Mouse (Mus musculus): ENCODE measurements around the gene Hist1h4b.
A peak's percentile ranks its signal among the peaks of the same experiment; 100 is the strongest.

Hist1h4b gene

DNA sequence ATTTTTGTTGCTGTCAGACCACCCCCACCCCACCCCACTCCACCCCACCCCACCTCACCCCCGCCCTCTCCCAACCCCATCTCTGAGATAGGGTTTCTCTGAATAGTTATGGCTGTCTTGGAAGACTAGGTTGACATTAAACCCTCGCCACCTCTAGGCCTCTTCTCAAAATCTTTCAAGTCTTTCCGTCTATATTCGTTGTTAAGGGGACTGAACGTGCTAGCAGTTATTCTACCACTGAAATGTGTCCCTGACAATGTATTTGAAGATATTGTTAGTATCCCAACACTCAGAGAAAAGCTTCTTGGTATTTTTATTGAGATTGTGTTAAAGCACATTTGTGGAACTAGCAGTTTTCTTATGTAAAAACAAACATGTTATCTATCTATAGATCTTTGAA lies 15.9 kb upstream of the Hist1h4b start:
- DNase-seq = no peak

DNA sequence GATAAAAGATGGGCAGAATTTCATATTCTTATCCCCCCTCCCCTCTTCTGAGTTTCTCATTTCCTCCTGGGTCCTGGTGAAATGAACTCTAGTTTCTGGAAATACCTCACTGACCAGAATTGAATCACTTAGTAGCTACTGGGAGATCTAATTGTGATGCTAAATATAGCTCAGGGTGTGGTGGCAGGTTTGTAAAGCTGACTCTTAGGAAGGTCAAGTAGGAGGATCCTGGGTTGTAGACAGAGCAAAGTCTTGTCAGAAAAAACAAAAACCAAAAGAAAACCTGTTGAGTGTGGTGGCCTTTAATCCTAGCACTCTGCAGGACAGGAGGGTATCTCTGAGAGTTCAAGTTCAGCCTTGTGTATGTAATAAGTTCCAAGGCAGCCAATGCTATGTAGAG lies 14.8 kb upstream of the Hist1h4b start:
- no peak for DNase-seq

DNA sequence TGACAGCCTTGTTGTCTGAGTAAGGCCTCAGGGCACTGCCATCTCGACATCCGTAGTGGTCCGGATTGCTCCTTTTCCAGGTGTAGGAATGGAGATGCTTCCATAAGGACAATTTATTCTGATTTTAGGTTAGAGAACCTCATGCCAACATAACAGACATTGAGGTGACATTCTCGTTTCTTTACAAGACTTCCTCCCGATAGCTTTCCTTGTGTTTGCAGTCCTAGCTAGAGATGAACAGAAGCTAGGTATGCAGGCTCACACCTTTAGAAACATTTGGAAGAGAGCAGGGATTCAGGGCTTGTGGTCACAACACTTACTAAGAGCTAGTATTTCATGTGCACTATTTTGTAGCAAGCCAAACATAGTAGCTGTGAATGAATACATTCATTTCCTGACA lies 13.6 kb upstream of the Hist1h4b start:
- DNase-seq = no peak

DNA sequence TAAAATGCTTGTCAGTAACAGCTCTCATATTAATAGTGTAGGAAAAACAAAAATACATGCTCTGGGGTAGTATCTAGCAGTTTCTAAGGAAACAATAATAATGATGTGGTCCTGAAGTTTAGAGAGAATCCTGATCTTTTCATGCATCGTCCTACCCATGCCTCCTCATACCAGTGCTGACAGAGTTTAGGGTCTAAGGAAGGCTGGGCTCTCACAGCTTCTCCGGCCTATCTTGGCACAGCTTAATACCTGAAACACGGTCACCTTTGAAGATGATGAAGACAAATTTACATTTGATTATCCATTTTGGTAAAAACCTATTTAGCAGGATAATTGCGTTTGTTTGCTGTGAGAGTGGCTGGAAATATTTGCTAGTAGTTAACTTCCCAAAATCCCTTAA lies 12.8 kb upstream of the Hist1h4b start:
- DNase-seq = no peak

DNA sequence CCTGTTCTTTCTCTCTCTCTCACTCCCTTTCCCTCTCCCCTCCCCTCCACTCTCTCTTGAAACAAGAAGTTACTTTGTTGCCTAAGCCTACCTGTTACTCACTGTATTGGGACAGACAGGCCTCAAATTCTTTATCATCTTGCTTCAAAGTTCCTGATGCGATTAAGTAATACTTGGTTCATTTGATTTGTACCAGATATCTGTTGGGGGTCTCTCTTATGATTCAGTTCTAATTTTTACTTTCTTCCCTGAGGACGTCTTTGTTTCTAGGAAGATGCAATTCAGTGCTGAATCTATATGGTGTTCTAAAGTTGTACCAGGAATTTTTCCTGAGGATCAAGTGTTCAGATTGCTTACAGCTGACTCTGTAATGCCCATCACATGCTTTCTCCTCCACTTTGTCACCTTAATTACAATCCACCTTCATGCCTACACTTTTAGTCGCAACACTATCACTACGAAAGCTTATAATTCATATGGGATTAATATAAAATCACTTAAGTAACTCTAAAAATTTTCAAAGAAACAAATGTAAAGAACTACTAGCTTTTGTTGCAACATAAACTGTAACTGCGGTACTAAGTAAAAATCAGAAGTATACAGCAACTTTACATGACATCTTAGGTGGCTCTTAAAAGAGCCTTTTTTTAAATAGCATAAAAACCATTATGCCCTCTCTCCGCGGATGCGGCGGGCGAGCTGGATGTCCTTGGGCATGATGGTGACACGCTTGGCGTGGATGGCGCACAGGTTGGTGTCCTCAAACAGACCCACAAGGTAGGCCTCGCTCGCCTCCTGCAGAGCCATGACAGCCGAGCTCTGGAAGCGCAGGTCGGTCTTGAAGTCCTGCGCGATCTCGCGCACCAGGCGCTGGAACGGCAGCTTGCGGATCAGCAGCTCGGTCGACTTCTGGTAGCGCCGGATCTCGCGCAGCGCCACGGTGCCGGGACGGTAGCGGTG lies 12.1 kb upstream of the Hist1h4b start:
- DNase-seq = peak in 1 of 2 experiments; percentile 35

DNA sequence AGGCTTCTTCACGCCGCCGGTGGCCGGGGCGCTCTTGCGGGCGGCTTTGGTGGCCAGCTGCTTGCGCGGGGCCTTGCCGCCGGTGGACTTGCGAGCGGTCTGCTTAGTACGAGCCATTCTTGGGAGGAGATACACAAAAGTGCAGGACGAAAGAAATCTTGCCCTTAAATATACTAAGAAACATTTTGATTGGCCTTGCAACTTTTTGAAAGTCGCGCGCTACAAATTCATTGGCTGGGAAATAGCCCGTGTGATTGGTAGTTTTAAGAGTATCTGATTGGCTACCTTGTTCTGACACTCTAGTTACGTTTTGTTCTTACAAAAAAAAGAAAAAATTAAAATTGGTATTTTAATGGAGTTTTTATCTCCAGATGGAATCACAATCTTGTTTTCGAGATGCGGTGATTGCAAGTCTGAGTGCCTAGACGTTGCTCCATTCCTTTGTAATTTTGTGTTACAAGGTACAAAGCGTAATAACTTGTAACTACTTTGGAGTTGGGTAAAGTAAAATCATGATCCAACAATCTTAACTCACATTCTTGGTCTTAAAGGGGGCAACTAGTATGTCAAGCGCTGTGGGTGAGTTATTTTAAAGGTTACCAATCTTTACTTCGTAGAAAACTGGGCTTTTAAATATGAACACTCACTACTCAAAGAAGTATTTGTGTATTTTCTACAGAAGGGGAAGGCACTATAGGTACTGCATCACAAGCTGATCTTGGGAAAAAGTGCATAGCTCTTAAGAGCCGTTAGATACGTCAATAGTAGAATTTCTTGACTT lies 11.2 kb upstream of the Hist1h4b start, which contains the start of gene Hist1h3c:
Gene Hist1h3c (minus strand): TSS at position 222 of the 781 bp plus-strand sequence.
- peak; percentile 82 to 83 for DNase-seq

DNA sequence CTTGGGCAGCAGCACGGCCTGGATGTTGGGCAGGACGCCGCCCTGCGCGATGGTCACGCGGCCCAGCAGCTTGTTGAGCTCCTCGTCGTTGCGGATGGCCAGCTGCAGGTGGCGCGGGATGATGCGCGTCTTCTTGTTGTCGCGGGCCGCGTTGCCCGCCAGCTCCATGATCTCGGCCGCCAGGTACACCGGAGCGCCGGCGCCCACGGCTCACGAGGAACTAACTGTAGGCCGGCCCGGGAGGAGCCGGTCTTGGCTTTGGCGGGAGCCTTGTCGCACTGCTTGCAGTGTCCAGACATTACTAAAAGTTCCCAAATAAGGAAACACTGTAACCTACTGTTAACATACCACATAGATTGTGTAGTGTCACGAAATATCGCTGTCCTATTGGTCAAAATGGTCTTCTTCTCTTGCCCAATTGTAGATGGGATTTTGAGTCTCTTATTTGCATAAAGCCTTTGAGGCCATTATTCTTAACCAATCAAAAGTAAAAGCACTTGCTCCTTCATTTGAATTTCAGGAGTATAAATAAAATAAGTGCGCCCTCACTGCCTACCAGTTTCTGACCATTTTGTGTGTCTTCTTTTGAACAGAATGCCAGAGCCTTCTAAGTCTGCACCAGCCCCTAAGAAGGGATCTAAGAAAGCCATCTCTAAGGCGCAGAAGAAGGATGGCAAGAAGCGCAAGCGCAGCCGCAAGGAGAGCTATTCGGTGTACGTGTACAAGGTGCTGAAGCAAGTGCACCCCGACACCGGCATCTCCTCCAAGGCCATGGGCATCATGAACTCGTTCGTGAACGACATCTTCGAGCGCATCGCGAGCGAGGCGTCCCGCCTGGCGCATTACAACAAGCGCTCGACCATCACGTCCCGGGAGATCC lies 10.4 kb upstream of the Hist1h4b start, which contains the start of gene Hist1h2bb:
Gene Hist1h2bb (plus strand): TSS at position 534 of the 880 bp plus-strand sequence.
- peak; percentile 74 to 76 for DNase-seq

DNA sequence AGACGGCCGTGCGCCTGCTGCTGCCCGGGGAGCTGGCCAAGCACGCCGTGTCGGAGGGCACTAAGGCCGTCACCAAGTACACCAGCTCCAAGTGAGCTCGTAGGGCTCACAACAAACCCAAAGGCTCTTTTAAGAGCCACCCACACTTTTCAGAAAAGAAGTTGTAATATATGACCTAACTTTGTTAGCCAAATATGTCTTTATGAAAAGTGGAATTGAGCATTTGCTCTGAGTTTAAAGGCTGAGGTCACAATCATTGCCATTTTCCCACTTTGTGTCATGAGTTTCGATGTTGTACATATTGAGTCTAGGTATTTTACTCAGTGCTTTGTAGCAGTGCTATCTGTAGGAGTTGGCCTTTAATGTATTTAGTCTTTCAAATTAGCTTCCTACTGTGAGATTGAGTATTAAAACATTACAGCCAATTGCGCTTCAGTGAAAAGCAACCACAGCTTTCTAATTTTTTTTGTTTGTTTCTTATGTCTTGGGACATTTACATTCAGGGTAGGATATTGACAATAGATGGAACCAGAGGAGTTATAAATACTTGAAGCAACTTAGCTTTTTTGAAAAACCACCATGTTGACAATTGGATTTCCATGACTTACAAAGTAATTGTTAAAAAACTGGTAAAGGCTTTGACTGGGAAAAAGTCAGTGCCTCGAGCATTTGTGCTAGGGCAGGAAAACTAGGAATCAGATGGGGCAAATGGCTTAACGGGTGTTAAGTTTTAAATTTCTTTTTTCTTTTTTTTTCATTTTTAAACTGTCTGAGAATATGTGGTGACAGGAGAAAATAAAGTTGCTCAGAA lies 9.5 kb upstream of the Hist1h4b start:
- no peak for DNase-seq

DNA sequence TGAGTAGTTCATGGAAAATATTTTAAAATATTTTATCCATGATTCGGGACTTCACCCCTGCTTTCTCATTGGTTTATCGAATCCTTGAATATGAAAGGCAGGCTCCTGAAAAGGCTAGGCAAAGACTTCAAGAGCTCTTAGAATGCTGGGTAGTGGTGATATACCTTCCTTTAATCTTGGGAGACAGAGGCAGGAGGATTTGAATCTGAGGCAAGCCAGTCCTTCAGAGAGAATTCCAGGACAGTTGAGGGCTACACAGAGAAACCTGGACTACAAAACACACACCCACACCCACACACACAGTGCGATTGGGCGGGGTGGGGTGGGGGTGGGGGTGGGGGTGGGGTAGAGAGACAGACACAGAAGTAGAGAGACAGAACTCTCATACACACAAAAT lies 8.9 kb upstream of the Hist1h4b start:
- no peak for DNase-seq

DNA sequence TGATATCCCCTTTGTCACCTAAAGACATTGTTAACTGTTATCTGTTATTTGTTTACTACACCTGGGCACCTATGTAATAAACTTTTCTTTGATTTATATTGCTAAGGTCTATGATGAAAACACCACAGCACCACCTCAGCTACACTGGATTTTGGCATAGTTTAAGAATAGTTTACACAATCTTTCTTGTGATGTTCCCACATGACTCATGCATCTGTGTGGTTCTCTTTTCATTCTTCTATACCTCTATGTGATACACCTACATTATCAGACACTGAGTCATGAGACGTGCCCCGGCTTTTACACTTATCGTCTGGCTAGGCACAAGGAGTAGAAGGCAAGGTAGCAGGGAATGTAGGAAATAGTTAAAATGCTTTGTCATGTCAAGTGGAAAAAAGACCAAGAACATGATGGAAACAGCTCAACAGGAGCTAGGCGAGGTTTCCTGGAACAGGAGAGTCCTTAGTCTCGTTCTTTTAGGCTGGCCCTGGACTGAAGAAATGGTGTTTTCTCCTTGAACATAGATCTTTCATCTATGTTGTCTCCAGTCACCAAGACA lies 7.2 kb upstream of the Hist1h4b start:
- no peak for DNase-seq

DNA sequence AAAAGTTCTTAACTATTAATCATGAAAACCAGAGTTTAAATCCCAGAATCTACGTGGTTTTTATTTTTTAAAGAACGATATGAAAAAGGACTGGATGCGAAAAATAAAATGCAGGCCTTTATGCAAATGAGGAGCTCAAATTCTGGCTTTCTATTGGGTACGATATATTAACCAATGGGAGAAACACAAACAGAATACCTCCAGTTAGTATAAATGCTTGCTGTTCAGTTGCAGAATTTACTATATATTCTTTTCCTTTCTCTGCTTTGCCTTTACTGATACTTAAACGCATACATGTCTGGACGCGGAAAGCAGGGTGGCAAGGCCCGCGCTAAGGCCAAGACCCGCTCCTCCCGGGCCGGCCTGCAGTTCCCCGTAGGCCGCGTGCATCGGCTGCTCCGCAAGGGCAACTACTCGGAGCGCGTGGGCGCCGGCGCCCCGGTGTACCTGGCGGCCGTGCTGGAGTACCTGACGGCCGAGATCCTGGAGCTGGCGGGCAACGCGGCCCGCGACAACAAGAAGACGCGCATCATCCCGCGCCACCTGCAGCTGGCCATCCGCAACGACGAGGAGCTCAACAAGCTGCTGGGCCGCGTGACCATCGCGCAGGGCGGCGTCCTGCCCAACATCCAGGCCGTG lies 5.9 kb upstream of the Hist1h4b start, which contains the start of gene Hist1h2ab:
Gene Hist1h2ab (plus strand): TSS at position 288 of the 639 bp plus-strand sequence.
- DNase-seq = peak; percentile 67 to 76

DNA sequence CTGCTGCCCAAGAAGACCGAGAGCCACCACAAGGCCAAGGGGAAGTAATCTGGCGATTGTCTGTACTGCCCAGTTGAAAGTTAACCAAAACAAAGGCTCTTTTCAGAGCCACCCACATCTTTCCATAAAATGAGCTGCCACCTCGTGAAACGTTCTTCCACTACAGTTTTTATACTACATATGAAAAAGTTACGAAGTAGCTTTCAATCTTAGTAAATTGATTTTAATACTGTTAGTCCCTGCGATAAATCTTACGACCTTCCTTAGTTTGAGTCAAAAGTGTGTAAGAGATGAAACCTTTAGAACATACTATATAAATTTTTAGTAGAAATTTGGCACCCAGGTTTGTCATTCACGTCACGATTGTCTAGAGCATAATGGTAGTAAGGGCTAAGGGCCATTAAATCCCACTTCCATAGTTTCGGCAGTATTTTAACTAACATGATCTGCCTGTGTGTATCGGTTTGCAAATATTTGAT lies 5.3 kb upstream of the Hist1h4b start:
- DNase-seq = no peak

DNA sequence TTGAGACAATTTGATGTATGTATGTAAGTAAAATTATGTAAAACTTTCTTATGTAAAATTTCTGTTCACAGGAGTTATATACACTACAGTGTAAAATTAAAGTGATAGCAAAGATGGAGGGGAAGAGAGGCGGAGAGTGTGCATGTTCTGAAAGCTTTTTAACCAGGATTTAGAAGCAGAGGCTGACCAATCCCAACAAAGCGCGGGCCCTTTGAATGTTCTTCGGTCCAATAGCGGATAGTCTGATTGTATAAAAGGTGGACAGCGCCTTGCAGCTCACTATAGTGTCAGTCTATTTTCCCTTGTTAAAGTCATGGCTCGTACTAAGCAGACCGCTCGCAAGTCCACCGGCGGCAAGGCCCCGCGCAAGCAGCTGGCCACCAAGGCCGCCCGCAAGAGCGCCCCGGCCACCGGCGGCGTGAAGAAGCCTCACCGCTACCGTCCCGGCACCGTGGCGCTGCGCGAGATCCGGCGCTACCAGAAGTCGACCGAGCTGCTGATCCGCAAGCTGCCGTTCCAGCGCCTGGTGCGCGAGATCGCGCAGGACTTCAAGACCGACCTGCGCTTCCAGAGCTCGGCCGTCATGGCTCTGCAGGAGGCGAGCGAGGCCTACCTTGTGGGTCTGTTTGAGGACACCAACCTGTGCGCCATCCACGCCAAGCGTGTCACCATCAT lies 4.6 kb upstream of the Hist1h4b start, which contains the start of gene Hist1h3b:
Gene Hist1h3b (plus strand): TSS at position 201 of the 675 bp plus-strand sequence.
- DNase-seq = peak; percentile 86 to 87

DNA sequence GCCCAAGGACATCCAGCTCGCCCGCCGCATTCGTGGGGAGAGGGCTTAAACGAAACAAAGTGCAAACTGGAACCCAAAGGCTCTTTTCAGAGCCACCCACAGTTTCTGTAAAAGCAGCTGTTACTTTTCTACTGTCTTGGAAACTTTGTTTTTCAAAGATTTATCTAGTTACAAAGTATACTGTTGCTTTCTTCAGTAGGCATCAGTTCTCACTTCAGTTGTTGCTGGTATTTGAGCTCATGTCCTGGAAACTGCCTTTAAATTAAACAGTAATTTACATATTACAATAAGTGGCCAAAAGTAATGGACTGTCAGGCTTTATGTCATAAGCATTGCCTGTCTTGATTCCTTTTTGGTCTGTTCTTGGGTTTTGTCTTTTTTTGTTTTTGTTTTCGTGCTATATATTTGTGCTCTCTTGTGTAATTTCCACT lies 4.1 kb upstream of the Hist1h4b start:
- no peak for DNase-seq

DNA sequence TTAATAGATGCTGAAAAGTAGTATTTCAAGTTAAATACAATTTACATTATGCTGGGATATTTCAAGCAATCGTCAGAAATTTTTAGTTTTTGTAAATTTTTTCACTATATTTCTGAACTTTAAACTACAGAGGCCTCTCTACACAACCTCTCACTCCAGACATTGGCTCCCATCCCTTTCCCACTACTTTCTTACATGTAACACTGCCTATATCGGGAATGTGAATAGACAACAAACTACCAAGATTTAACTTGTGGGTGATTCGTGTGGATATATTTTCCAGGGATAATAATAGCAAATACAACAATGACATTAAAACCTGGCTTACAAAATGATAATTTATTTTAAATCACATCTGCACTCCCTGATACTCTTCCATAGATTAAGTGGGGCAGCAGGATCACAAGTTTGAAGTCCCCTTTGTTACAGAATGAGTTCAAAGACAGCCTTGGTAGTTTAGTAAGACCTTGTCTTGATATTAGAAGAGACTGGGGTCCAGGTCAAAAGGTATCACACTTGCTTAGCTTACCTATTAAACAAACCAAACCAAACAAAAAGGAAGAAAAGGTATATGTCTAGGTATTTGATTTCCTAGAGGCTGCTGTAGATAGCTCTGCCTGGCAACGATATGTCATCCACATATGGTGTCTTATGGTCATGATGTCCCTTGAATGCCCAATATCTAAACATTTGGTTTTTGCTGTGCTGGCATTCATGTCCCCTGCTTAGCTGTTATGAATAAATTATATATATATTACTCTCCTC lies 3.3 kb upstream of the Hist1h4b start:
- DNase-seq = no peak

DNA sequence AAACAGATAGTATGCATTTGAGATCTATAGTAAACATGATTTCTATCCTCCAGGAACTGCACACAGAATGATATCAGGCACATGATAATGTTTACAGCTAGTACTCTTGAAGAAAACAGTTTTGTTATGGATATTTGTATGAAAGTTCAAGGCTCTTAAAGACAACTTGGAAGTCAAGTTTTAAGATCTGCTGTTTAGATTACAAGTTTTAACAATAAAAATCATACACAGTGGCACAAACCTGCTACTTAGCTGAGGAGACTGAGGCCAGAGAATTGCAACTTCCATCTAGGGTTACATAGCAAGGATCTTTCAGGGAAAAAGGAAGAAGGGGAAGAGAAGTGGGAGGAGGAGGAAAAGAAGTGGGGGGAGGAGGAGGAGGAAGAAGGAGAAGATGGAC lies 1.8 kb upstream of the Hist1h4b start:
- DNase-seq = no peak

DNA sequence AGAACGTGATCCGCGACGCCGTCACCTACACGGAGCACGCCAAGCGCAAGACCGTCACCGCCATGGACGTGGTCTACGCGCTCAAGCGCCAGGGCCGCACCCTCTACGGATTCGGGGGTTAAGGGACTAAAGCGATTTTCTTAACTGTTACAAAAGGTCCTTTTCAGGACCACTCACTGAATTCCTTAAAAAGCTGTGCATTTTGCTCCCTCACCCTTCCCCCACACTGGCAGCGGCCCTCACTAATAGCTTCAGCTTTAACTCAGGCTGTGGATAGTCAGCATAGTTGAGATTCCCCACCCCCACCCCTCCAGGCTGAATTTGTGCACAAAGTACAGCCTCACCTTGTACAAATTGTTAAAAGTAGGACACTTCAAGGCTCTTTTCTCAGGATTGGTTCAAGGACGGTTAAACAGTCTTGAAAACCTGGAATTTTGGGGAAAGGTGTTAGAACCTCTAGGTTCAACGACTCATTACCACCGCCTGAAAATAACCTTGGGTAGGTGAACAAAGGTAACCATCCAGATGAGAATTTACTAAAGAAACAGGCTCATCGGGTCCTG lies 479 bp downstream of the Hist1h4b start:
- no peak for DNase-seq

DNA sequence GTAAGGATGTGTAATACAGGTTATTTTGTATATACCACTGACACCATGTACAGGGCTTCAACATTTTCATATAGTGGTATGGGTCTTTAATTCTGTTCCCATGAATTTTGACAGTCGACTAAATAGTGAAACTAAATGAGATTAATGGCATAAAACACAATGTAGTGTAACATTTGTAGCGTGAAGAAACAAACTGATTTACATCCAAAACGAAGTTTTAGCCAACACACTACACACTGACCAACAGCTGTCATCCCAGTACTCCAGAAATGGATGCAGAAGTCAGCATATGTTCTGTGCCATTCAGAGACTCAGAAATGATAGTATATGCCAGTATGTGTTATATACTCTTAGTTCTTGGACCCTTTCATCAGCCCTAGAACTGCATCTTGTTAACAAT lies 1.1 kb downstream of the Hist1h4b start:
- DNase-seq = no peak

Measured in thymus, postnatal 36 days (tissue).